Mouse (Mus musculus): ENCODE measurements around the gene Siah1a. TPM values are rescaled to one million over a fixed set of nuclear protein-coding genes. Genes with fewer than 3 reads are reported as not detected.

Siah1a gene
- polyA plus RNA-seq, 2 experiments = 36.5 to 46.1 TPM

DNA sequence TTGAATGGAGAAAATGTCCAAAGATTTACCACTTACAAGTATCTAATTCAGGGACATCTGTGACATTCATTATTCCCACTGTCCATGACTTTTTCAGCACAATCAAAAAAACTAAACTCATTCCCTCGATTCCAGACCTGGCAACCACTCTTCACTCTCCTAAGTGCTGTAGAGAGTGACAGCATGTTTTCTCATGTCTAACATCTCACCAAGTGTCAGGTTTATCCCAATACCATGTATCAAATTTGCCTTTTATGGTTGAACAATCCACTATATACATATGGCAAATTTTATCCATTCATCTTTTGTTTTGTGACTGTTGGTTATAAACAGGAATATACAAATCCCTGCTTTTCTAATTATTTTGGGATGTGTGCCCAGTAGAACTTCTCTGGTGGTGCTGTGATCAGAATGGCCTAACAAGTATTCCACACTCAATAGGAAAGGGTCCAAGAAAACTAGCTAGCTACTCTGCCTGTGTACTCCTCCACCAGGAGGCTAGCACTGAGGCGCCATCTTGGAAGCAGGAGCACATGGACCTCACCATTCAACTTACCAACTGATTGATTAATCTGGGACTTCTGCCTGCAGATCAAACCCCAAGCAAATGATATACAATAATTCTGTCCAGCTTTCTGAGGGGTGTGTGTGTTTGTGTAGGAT lies 27.3 kb downstream of the Siah1a start:
- Histone ChIP-seq H3K27ac (replicated peaks; ENCODE audit: low read depth, low read length) (no peak overlapping the region), H3K27me3 (ENCODE audit: control insufficient read depth, insufficient read depth, low read length) (no peaks in the 10 kb centered on the region), H3K9ac (ENCODE audit: low read depth, low read length, severe bottlenecking) (no peak overlapping the region), H3K4me2 (replicated peaks; ENCODE audit: low read depth, low read length, severe bottlenecking) (no peak overlapping the region), H3K9me3 (ENCODE audit: control insufficient read depth, low read length) (no peaks in the 10 kb centered on the region), H3K4me1 (ENCODE audit: control insufficient read depth, insufficient read depth, low read length) (no peaks in the 10 kb centered on the region), H3K4me3 (replicated peaks; ENCODE audit: low read length) (no peak overlapping the region), H3K36me3 (ENCODE audit: control insufficient read depth, insufficient read depth, low read length) (peaks cover 39% of the 10 kb centered on the region)
- TF ChIP-seq POLR2A (IDR thresholded peaks at IDR 0.05; ENCODE audit: borderline replicate concordance, extremely low read depth, insufficient read depth, insufficient read length) = no peak
- WGBS = 91% methylated on average over 2 of the region's 2 CpGs
- ATAC-seq (ENCODE audit: low FRiP score, low read depth) (no peak), DNase-seq (ENCODE audit: low spot score) (no peak)

GRCm38 (mm10) chr8:86713407-86714188 lies 32.1 kb downstream of the Siah1a start:
- TF ChIP-seq POLR2A (IDR thresholded peaks at IDR 0.05; ENCODE audit: borderline replicate concordance, extremely low read depth, insufficient read depth, insufficient read length) = no peak
- Histone ChIP-seq H3K27me3 (ENCODE audit: control insufficient read depth, insufficient read depth, low read length) (no peaks in the 10 kb centered on the region), H3K4me1 (ENCODE audit: control insufficient read depth, insufficient read depth, low read length) (no peaks in the 10 kb centered on the region), H3K9me3 (ENCODE audit: control insufficient read depth, low read length) (no peaks in the 10 kb centered on the region), H3K36me3 (ENCODE audit: control insufficient read depth, insufficient read depth, low read length) (peaks cover 42% of the 10 kb centered on the region), H3K4me3 (replicated peaks; ENCODE audit: low read length) (no peak overlapping the region), H3K4me2 (replicated peaks; ENCODE audit: low read depth, low read length, severe bottlenecking) (no peak overlapping the region), H3K27ac (replicated peaks; ENCODE audit: low read depth, low read length) (no peak overlapping the region), H3K9ac (ENCODE audit: low read depth, low read length, severe bottlenecking) (no peak overlapping the region)
- no peak for DNase-seq (ENCODE audit: low spot score)
- ATAC-seq (ENCODE audit: low FRiP score, low read depth) = no peak
- 82% methylated on average over 14 of the region's 14 CpGs for WGBS

DNA sequence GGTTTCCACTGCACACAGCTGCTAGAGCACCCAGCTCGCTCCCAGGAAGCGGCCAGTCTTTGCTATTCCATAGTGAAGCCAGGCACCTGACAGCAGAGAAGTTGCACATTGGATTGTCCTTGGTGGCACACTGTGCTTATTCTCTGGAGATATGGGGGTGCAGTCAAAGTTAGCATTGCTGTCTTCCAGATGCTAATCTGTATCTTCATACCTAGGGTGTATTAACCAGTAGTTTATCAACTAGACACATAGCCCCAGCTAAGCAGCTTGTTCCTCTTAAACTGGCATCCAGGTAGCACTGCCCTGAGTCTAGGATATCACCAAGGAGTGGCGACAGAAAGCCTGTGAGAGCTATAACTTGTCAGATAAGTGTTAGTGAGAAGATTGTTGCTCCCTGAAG lies 33.1 kb downstream of the Siah1a start:
- ATAC-seq (ENCODE audit: low FRiP score, low read depth) = no peak
- Histone ChIP-seq H3K27me3 (ENCODE audit: control insufficient read depth, insufficient read depth, low read length) (no peaks in the 10 kb centered on the region), H3K9me3 (ENCODE audit: control insufficient read depth, low read length) (no peaks in the 10 kb centered on the region), H3K4me3 (replicated peaks; ENCODE audit: low read length) (no peak overlapping the region), H3K9ac (ENCODE audit: low read depth, low read length, severe bottlenecking) (no peak overlapping the region), H3K4me2 (replicated peaks; ENCODE audit: low read depth, low read length, severe bottlenecking) (no peak overlapping the region), H3K4me1 (ENCODE audit: control insufficient read depth, insufficient read depth, low read length) (no peaks in the 10 kb centered on the region), H3K27ac (replicated peaks; ENCODE audit: low read depth, low read length) (no peak overlapping the region), H3K36me3 (ENCODE audit: control insufficient read depth, insufficient read depth, low read length) (peaks cover 37% of the 10 kb centered on the region)
- WGBS = 91% methylated on average over 3 of the region's 3 CpGs
- TF ChIP-seq POLR2A (IDR thresholded peaks at IDR 0.05; ENCODE audit: borderline replicate concordance, extremely low read depth, insufficient read depth, insufficient read length) = no peak
- no peak for DNase-seq (ENCODE audit: low spot score)

- DNase-seq (ENCODE audit: low spot score) (no peak), ATAC-seq (ENCODE audit: low FRiP score, low read depth) (no peak)
- Histone ChIP-seq H3K4me1 (ENCODE audit: control insufficient read depth, insufficient read depth, low read length) (no peaks in the 10 kb centered on the region), H3K36me3 (ENCODE audit: control insufficient read depth, insufficient read depth, low read length) (peaks cover 15% of the 10 kb centered on the region; the same call in 1 of the 2 replicates), H3K4me2 (replicated peaks; ENCODE audit: low read depth, low read length, severe bottlenecking) (no peak overlapping the region), H3K27me3 (ENCODE audit: control insufficient read depth, insufficient read depth, low read length) (no peaks in the 10 kb centered on the region), H3K4me3 (replicated peaks; ENCODE audit: low read length) (no peak overlapping the region), H3K9me3 (ENCODE audit: control insufficient read depth, low read length) (no peaks in the 10 kb centered on the region), H3K27ac (replicated peaks; ENCODE audit: low read depth, low read length) (no peak overlapping the region), H3K9ac (ENCODE audit: low read depth, low read length, severe bottlenecking) (no peak overlapping the region)
- whole genome bisulfite sequencing = 69% methylated on average over 4 of the region's 4 CpGs
- TF ChIP-seq POLR2A (IDR thresholded peaks at IDR 0.05; ENCODE audit: borderline replicate concordance, extremely low read depth, insufficient read depth, insufficient read length) = no peak
Measured at GRCm38 (mm10) chr8:86707873-86708272, 37.9 kb downstream of the Siah1a start.

DNA sequence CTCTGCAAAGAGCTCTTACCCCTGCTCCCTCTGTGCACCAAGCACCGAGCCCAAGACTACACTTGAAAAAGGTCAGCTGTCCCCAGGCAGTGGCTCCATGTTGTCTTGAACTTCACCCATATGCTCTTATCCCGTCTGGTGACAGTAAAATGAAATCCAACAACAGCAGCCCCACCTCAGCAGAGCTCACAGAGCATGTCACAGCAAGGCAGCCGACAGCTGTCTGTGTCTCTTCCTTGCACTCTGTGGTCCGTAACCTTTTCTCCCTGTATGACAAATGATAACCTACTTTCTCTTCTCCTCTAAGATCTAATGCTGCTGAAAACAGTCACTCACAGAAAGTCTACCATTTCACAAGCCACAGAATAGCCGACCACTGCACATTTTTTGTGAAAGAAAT lies 39.0 kb downstream of the Siah1a start:
- WGBS = 80% methylated on average over 5 of the region's 5 CpGs
- ATAC-seq (ENCODE audit: low FRiP score, low read depth) (no peak), DNase-seq (ENCODE audit: low spot score) (no peak)
- Histone ChIP-seq H3K4me1 (ENCODE audit: control insufficient read depth, insufficient read depth, low read length) (no peaks in the 10 kb centered on the region), H3K9me3 (ENCODE audit: control insufficient read depth, low read length) (no peaks in the 10 kb centered on the region), H3K4me3 (replicated peaks; ENCODE audit: low read length) (no peak overlapping the region), H3K27me3 (ENCODE audit: control insufficient read depth, insufficient read depth, low read length) (no peaks in the 10 kb centered on the region), H3K9ac (ENCODE audit: low read depth, low read length, severe bottlenecking) (no peak overlapping the region), H3K27ac (replicated peaks; ENCODE audit: low read depth, low read length) (no peak overlapping the region), H3K4me2 (replicated peaks; ENCODE audit: low read depth, low read length, severe bottlenecking) (no peak overlapping the region), H3K36me3 (ENCODE audit: control insufficient read depth, insufficient read depth, low read length) (peaks cover 10% of the 10 kb centered on the region; the same call in 1 of the 2 replicates)
- no peak for TF ChIP-seq POLR2A (IDR thresholded peaks at IDR 0.05; ENCODE audit: borderline replicate concordance, extremely low read depth, insufficient read depth, insufficient read length)
